Mouse (Mus musculus) forebrain, postnatal 0 days (tissue): ENCODE measurements around the gene Sox2. TPM values are rescaled to one million over a fixed set of nuclear protein-coding genes. Genes with fewer than 3 reads are reported as not detected.

Source experiments
- ATAC-seq: fragments of 200-750 bp; cut with Nextera tagmentation; 2 replicates; pipeline ENCODE4 v1.8.0; 2017; ENCODE audit warnings: mild to moderate bottlenecking, moderate library complexity
- DNase-seq: peaks from one replicate; pipeline ENCODE4 v3.0.0-alpha.2; 2015
- H3K27ac ChIP-seq: fragments of 300-500 bp; sonication (generic); 2 replicates; pipeline ENCODE4 v1.5.1; 2014; ENCODE audit warnings: low read depth, mild to moderate bottlenecking, antibody characterized with exemption, low read length, moderate library complexity, mixed read lengths
- H3K27me3 ChIP-seq: fragments of 300-500 bp; sonication (generic); 2 replicates; pipeline ENCODE4 v1.6.1; 2014; ENCODE audit warnings: mild to moderate bottlenecking, low read length, mixed read lengths; ENCODE audit not compliant: insufficient read depth
- H3K36me3 ChIP-seq: fragments of 300-500 bp; sonication (generic); 2 replicates; pipeline ENCODE4 v1.6.1; 2014; ENCODE audit warnings: mild to moderate bottlenecking, moderate library complexity; ENCODE audit not compliant: insufficient read depth
- H3K4me1 ChIP-seq: fragments of 300-500 bp; sonication (generic); 2 replicates; pipeline ENCODE4 v1.6.1; 2014; ENCODE audit warnings: antibody characterized with exemption; ENCODE audit not compliant: insufficient read depth
- H3K4me2 ChIP-seq: fragments of 300-500 bp; sonication (generic); 2 replicates; pipeline ENCODE4 v1.6.1; 2014; ENCODE audit warnings: low read depth, mild to moderate bottlenecking, moderate library complexity
- H3K4me3 ChIP-seq: fragments of 300-500 bp; sonication (generic); 2 replicates; pipeline ENCODE4 v1.5.1; 2014; ENCODE audit warnings: low read depth, low read length, mixed read lengths
- H3K9ac ChIP-seq: fragments of 300-500 bp; sonication (generic); 2 replicates; pipeline ENCODE4 v1.6.1; 2014; ENCODE audit warnings: mild to moderate bottlenecking
- H3K9me3 ChIP-seq: fragments of 300-500 bp; sonication (generic); 2 replicates; pipeline ENCODE4 v1.6.1; 2016; ENCODE audit warnings: low read length
- CTCF ChIP-seq: sonication (generic); IDR thresholded peaks from 2 replicates; pipeline ENCODE4 v1.5.1; 2016; ENCODE audit warnings: antibody characterized with exemption, control low read depth, low read depth
- WGBS: fragments of 180-500 bp; shearing (Covaris S2); extraction: QIAGEN DNeasy Blood & Tissue Kit; methylation state at CpG from one replicate; pipeline ENCODE4 v1.1.7; 2014; 5-methylcytosine and 5-hydroxymethylcytosine counted together
- polyA plus RNA-seq: library from polyadenylated mRNA; unstranded; fragments of >200 nt; fragmentation: Nextera tagmentation; extraction: Ambion mirVana; gene quantifications from 2 replicates; pipeline ENCODE4 v1.2.1, GENCODE M21; 2015
- total RNA-seq: library from RNA; depleted of rRNA; stranded (reverse); fragments of >200 nt; gene quantifications from 2 replicates; pipeline ENCODE4 v1.2.3, GENCODE M21; 2014; rRNA removed

Gene Sox2
- 80.9 and 120 TPM in 2 replicates for total RNA-seq
- polyA plus RNA-seq = 23.1 and 31.0 TPM in 2 replicates

DNA sequence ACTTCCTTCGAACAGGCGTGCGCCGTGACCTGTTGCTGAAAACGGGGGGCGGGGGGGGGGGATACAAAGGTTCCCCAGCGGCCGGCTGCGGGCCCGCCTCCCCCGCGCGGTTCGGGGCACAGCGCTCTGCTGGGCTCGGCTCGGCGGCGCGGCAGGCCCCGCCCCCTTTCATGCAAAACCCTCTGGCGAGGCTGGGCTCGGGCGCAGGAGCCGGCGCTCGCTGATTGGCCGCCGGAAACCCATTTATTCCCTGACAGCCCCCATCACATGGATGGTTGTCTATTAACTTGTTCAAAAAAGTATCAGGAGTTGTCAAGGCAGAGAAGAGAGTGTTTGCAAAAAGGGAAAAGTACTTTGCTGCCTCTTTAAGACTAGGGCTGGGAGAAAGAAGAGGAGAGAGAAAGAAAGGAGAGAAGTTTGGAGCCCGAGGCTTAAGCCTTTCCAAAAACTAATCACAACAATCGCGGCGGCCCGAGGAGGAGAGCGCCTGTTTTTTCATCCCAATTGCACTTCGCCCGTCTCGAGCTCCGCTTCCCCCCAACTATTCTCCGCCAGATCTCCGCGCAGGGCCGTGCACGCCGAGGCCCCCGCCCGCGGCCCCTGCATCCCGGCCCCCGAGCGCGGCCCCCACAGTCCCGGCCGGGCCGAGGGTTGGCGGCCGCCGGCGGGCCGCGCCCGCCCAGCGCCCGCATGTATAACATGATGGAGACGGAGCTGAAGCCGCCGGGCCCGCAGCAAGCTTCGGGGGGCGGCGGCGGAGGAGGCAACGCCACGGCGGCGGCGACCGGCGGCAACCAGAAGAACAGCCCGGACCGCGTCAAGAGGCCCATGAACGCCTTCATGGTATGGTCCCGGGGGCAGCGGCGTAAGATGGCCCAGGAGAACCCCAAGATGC lies at the start of gene Sox2:
Gene Sox2, plus strand, starts transcription at position 680 of the 895 bp plus-strand sequence.
- H3K27ac ChIP-seq = peak within 1 kb of the TSS; percentile 90
- ATAC-seq (peak; percentile 91), DNase-seq (peak; percentile 92)
- no peaks in the 10 kb centered on the region for H3K4me1 ChIP-seq
- peak within 1 kb of the TSS; percentile 69 for H3K4me2 ChIP-seq
- TF ChIP-seq CTCF = no peak
- no peaks in the 10 kb centered on the region for H3K36me3 ChIP-seq
- peak within 1 kb of the TSS; percentile 50 for H3K4me3 ChIP-seq
- 2% methylated on average over 84 of the region's 86 CpGs for WGBS
- H3K9me3 ChIP-seq = no peaks in the 10 kb centered on the region
- no peaks in the 10 kb centered on the region for H3K27me3 ChIP-seq
- H3K9ac ChIP-seq = peak within 1 kb of the TSS; percentile 61

DNA sequence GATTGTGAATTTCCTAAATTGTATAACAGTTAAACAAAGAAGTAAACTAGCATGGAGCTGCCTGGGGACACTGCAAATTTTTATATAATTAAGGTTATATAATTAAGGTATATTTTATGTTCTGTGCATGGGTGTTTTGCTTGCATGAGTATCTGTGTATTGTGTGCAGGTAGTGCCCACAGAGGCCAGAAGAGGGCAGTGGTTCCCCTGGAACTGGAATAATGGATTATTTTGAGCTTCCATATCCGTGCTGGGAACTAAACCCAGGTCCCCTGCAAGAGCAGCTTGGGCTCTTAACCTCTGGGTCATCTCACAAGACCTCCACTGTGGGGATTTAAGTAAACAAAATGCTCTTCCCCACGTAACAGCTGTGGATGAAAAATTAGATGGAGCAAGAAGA lies 49.1 kb upstream of the Sox2 start:
- Histone ChIP-seq H3K36me3 (no peaks in the 10 kb centered on the region), H3K4me2 (no peak overlapping the region), H3K27ac (no peak overlapping the region), H3K9me3 (no peaks in the 10 kb centered on the region), H3K4me1 (no peaks in the 10 kb centered on the region), H3K9ac (no peak overlapping the region), H3K4me3 (no peak overlapping the region), H3K27me3 (no peaks in the 10 kb centered on the region)
- TF ChIP-seq CTCF = no peak
- WGBS = 91% methylated on average over 2 of the region's 2 CpGs
- DNase-seq (no peak), ATAC-seq (no peak)

DNA sequence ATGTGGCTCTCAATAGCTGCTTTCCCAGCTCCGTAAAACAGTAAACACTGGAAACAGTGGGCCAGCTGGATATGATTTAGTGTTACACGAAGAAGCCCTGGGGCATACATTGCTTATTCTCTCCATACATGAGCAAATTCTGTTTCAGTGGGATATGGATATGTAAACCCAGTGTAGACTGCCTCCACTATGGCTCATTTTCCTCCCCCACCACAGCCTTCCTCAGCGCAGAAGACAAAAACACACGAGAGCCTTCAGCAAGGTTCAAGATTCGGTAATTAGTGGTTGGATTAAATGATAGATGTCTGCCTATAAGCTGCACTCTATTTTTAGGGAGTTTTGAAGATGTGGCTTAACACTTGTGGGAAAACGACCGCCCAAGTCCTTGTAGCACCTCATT lies 36.1 kb upstream of the Sox2 start:
- H3K27me3 ChIP-seq = no peaks in the 10 kb centered on the region
- ATAC-seq (no peak), DNase-seq (no peak)
- no peak for TF ChIP-seq CTCF
- no peaks in the 10 kb centered on the region for H3K4me1 ChIP-seq
- 53% methylated on average over 7 of the region's 7 CpGs for WGBS
- H3K36me3 ChIP-seq = no peaks in the 10 kb centered on the region
- H3K27ac ChIP-seq = no peak overlapping the region
- no peak overlapping the region for H3K4me3 ChIP-seq
- H3K9ac ChIP-seq = no peak overlapping the region
- no peaks in the 10 kb centered on the region for H3K9me3 ChIP-seq
- H3K4me2 ChIP-seq = no peak overlapping the region

DNA sequence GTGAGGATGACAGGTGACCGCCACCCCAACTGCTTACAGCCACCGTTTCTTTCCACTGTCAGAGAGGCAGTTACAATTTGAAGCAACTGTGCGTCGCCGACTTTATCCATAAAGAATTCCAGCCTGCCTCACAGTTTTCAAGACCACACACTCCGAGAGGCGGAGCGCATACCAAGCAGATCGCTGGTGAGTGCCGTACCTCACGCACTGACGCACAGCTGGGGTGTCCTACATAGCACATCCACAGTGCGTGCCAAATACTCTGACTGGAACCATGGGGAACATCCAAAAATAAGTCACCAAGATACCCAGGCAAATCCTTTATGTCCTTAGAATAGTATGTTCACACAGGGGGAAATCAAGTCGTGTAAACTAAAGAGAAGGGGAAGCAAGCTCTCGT lies 34.7 kb upstream of the Sox2 start:
- Histone ChIP-seq H3K4me1 (no peaks in the 10 kb centered on the region), H3K4me2 (no peak overlapping the region), H3K27me3 (no peaks in the 10 kb centered on the region), H3K36me3 (no peaks in the 10 kb centered on the region), H3K9me3 (no peaks in the 10 kb centered on the region), H3K4me3 (no peak overlapping the region), H3K27ac (no peak overlapping the region), H3K9ac (no peak overlapping the region)
- ATAC-seq (peak; percentile 43), DNase-seq (no peak)
- 59% methylated on average over 15 of the region's 15 CpGs for WGBS
- TF ChIP-seq CTCF = no peak

DNA sequence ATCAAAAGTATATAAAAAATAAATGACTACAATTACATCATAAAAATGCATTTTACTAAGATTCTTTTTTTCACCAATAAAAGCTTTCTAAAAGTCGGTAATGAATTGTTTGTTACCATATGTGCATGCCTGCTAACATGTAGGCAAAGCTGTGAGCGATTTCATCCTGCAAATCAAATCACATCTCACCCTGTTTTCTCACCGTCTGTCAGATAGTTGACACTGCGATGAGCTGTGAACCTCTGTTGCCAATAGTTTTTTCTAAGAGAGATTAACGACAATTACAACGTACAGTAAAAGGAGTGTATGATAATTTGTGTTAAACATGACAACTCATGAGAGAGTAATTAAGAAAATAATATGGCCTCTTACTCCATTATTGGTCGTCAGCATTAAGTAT lies 31.3 kb upstream of the Sox2 start:
- H3K4me2 ChIP-seq = no peak overlapping the region
- WGBS = 38% methylated on average over 7 of the region's 7 CpGs
- ATAC-seq = peak; percentile 50; the same call in 1 of the 2 replicates

DNA sequence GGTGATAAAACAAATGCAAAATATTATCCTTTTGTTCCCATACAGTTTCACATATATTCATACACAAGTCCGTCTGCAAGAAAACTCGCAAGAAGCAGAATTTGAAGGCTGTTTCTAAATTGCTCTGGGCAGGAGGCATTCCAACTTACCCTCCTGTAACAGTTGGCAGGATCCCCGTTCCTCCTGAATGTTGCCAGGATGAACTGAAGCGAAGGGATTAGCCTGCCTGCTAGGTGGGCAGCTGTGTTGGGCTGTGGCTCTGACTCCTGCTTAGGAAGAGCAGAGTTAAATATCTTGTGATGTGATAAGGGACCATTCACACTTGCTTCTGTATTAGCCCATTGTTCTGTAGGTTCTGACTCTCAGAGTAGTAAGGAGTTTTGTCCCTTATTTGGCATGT lies 30.1 kb upstream of the Sox2 start:
- DNase-seq = peak; percentile 44
- Histone ChIP-seq H3K4me3 (no peak overlapping the region), H3K27me3 (no peaks in the 10 kb centered on the region), H3K4me2 (no peak overlapping the region), H3K27ac (no peak overlapping the region), H3K9me3 (no peaks in the 10 kb centered on the region), H3K9ac (no peak overlapping the region), H3K36me3 (no peaks in the 10 kb centered on the region), H3K4me1 (no peaks in the 10 kb centered on the region)
- 41% methylated on average over 4 of the region's 4 CpGs for WGBS
- ATAC-seq = no peak
- TF ChIP-seq CTCF = no peak

More for the DNA sequence above, 31.3 kb upstream of the Sox2 start:
- no peaks in the 10 kb centered on the region for H3K4me1 ChIP-seq
- no peaks in the 10 kb centered on the region for H3K36me3 ChIP-seq
- no peak for TF ChIP-seq CTCF
- no peak overlapping the region for H3K9ac ChIP-seq
- H3K27ac ChIP-seq = no peak overlapping the region
- no peak for DNase-seq
- no peaks in the 10 kb centered on the region for H3K9me3 ChIP-seq
- H3K27me3 ChIP-seq = no peaks in the 10 kb centered on the region
- H3K4me3 ChIP-seq = no peak overlapping the region

DNA sequence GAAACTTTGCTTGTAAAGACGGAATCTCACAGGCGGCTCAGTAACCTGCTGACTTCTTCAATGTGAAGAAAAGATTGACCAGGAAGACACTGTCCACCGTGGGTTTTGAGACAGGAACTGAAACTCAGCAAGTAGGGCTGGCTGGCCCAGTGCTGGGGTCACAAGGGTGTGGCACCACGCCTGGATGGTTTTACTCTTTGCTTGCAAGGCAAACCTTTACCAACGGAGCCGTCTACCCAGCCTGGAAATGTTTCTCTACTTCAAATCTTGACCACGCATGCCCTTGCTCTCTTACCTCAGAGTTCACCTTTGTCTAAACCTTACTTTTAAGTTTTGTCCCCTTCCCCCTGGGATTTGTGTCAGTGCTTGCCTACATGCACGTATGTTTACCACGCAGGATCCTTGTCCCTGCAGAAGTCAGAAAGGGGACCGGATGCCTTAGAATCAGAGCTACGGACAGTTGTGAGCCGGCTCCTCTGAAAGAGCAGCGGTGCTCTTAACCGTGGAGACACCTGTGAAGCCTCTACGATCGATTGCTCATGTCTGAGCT lies 25.4 kb upstream of the Sox2 start:
- DNase-seq (no peak), ATAC-seq (no peak)
- Histone ChIP-seq H3K4me1 (no peaks in the 10 kb centered on the region), H3K4me2 (no peak overlapping the region), H3K9me3 (no peaks in the 10 kb centered on the region), H3K36me3 (no peaks in the 10 kb centered on the region), H3K27ac (no peak overlapping the region), H3K27me3 (no peaks in the 10 kb centered on the region), H3K9ac (no peak overlapping the region), H3K4me3 (no peak overlapping the region)
- WGBS = 93% methylated on average over 16 of the region's 16 CpGs
- no peak for TF ChIP-seq CTCF
